In genomic region chr7:110728876-110729275, GRCm38 (mm10) we compare ENCODE assay signal across 9 mouse cellular contexts. TPM values are rescaled to one million over a fixed set of nuclear protein-coding genes. Genes with fewer than 3 reads are reported as not detected.
DNase-seq lines count a peak whose midpoint lies in the region; ATAC-seq lines count a peak whose summit lies in the region.
"Had no signal": no experiment of that assay in that cellular context is flagged by ENCODE, and none has a peak within 500 bp of the region (broad histone marks: within the 10 kb centered on the region; RNA-seq: fewer than 3 reads in every experiment).

No protein-coding gene starts in this region.

- no peak overlapping the region for H3K4me3 ChIP-seq in heart, embryonic 10.5 days
- H3K4me3 ChIP-seq: limb, embryonic 12.5 days had no signal

- no peaks in the 10 kb centered on the region for H3K36me3 ChIP-seq in heart, embryonic 10.5 days
- H3K36me3 ChIP-seq: limb, embryonic 12.5 days had no signal

- no peak overlapping the region for H3K27ac ChIP-seq in heart, embryonic 10.5 days
- H3K27ac ChIP-seq: limb, embryonic 12.5 days had no signal

- H3K9me3 ChIP-seq in heart, embryonic 10.5 days = no peaks in the 10 kb centered on the region
- H3K9me3 ChIP-seq: limb, embryonic 12.5 days had no signal

- WGBS in heart, embryonic 10.5 days = 56% methylated on average over 3 of the region's 3 CpGs

- intact Hi-C loops in heart, postnatal 10 days (cut with DNase I) = no loop called here

- no peaks in the 10 kb centered on the region for H3K27me3 ChIP-seq in heart, embryonic 10.5 days (ENCODE audit: insufficient read depth, poor library complexity, severe bottlenecking)
- H3K27me3 ChIP-seq: limb, embryonic 12.5 days had no signal

- peak; percentile 63 for ATAC-seq in neutrophil, adult 5-6 weeks (ENCODE audit: extremely low read depth, insufficient number of reproducible peaks, low FRiP score, poor library complexity, severe bottlenecking)

- H3K4me1 ChIP-seq in heart, embryonic 10.5 days = peaks cover 10% of the 10 kb centered on the region

- peak; percentile 27 to 39 for DNase-seq in layer of hippocampus, postnatal 10 days (ENCODE audit: low spot score in 2 of 2)
- DNase-seq in layer of hippocampus, postnatal 14 days (ENCODE audit: low spot score in 2 of 2) = no peak
- peak; percentile 81 for DNase-seq in ES-CJ7 (ENCODE audit: low read depth, low spot score)
- DNase-seq in adrenal gland, postnatal 36 days = peak; percentile 46 to 64
- peak; percentile 69 for DNase-seq in kidney, postnatal 10 days
- DNase-seq in heart, embryonic 10.5 days (ENCODE audit: low spot score) = no peak
- no peak for DNase-seq in heart, postnatal 10 days

RNA-seq across cellular contexts. Expression of gene Ampd3, which starts 39.1 kb away (rescaled TPM):
- 10 to 100 TPM; 25.7 to 27.0 TPM for total RNA-seq in layer of hippocampus, postnatal 10 days (2021)
- total RNA-seq in layer of hippocampus, postnatal 14 days (2021) = 10 to 100 TPM; 28.2 to 29.9 TPM
- 10 to 100 TPM; 13.9 to 14.7 TPM for total RNA-seq in adrenal gland, postnatal 36 days (2021)
- 60.2 and 63.0 TPM in 2 replicates for total RNA-seq in neutrophil, adult 5-6 weeks (2017)
- polyA plus RNA-seq in heart, embryonic 10.5 days (2016; fragmentation: Nextera tagmentation; extraction: Ambion mirVana) = 4.9 and 5.7 TPM in 2 replicates
- total RNA-seq in heart, postnatal 10 days (2021) = 10 to 100 TPM; 37.7 to 39.2 TPM

Comparison
In these comparisons a context has a peak if more than half of its experiments do, and no peak if none do; other contexts are left out.
1. DNase-seq: peak in layer of hippocampus, postnatal 10 days (2 of 2), ES-CJ7 (single experiment), adrenal gland, postnatal 36 days (2 of 2) and kidney, postnatal 10 days (single experiment); none in layer of hippocampus, postnatal 14 days (0 of 2), heart, embryonic 10.5 days (single experiment) and heart, postnatal 10 days (0 of 2).